Mouse (Mus musculus) monocyte, adult 5-6 weeks (primary cell): ENCODE data around the gene Srgap2. TPM values are rescaled to one million over a fixed set of nuclear protein-coding genes. Genes with fewer than 3 reads are reported as not detected.

Experiments
- ATAC-seq: fragments of 153-309, 156-312 bp; replicated peaks from 2 replicates; pipeline ENCODE4 v1.8.0; 2017; ENCODE audit warnings: mild to moderate bottlenecking; ENCODE audit not compliant: low TSS enrichment, insufficient number of reproducible peaks, severe bottlenecking, poor library complexity, low FRiP score
- total RNA-seq: library from RNA; stranded (forward); fragments of 200-1000, 200-491, 200-594 nt; gene quantifications from 3 replicates; pipeline ENCODE4 v1.2.3, GENCODE M21; 2017

Gene Srgap2
- total RNA-seq, 1 experiment from 2014 or later = 13.8 TPM

GRCm38 (mm10) chr1:131278606-131279455, 248.3 kb downstream of the Srgap2 start:
- ATAC-seq = no peak

DNA sequence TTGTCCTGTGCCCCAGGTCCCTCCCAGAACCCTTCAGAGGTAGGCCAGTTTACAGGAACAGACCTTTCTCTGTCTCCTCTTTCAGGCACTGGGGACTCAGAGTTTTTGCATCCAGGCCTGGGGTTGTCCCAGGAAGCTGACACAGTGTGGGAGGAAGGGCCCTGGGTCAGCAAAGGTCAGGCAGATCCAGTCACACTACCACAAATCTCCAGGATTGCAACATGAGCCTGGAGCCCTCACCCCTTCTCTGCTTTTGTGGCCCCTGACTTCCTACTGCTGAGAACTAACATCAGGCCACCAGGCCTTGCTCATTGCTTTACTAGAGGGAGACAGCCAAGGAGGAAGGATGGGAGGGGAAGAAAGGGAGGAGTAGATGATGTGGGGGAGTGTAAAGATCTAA, 250.3 kb downstream of the Srgap2 start:
- peak; percentile 57 for ATAC-seq

DNA sequence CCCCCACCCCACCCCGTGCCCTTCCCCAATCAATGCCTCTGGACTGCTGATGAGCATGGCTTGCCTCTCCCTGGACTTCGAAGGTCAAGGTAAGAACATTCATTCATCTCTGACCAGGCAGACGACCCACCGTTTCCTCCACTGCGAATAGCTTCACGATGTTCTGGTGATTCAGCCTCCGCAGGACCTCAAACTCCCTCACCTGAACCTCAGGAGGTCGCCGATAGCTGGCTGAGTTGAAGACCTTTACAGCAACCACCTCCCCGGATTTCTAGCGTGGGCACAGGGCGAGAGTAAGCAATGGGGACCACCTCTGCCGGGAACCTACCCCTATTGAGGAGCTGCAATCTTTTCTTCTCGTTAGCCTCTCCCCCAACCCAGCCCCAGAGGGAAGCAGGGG, 251.6 kb downstream of the Srgap2 start:
- ATAC-seq = no peak

- ATAC-seq = no peak
Observed at GRCm38 (mm10) chr1:131274725-131275539, 252.2 kb downstream of the Srgap2 start.

DNA sequence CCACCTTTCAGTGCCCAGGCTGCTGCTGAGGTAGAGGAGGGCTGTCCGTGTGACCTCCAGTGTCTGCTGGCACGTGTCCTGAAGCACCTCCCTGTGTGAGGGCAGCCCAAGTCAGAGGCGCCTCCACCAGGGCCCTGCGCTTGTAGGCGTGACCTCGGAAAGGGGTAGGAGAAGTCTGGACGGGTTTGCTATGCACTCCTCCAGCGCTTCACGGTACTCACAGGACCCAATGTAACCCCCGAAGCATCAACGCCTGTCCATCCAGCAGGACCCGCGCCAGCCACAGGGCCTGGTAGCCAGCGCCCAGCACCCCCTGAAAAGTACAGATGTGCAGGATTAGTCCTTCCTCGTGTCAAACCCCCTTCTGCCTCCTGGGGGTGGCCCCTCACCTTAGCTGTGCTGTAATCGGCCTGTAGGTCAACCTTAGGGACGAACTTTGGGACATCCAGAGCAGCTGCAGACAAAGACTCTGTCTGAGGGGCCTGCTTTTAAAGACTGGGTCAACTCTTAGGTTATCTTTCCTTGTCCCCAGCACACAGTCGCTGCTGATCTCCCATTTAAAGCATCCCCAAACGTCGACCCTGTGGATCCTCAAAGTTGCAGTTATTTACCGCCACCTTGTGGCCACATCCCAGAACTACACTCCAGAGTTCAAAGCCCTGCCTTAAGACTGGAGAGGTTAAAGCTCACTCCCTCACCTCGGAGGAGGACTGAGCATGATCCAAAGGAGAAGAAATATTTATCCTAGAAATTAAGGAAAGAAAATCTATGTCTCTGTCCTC, 257.2 kb downstream of the Srgap2 start:
- ATAC-seq = peak; percentile 74

DNA sequence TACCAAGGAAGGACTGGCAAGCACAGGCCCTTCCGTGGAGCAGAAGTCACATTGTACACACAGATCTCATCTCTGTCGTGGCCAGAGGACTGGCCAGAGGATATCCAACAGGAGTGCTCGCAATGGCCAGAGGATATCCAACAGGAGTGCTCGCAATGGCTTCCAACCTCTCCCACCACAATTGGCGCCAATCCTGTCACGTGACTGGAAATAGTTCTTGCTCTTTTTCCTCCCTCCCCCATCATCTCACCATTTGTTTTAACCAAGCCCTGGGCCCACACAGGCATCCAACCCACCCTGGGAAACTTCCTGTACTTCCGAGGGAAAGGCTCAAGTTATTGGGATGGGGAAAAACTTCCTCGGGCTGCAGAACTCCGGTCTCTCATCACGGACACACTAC, 258.4 kb downstream of the Srgap2 start:
- ATAC-seq = no peak

GRCm38 (mm10) chr1:131263905-131264304, 263.2 kb downstream of the Srgap2 start:
- no peak for ATAC-seq

GRCm38 (mm10) chr1:131260309-131260656, 266.9 kb downstream of the Srgap2 start:
- 0 out of 2 replicates have a peak, but pooled peaks have one; percentile 52 for ATAC-seq

- no peak for ATAC-seq
Observed at GRCm38 (mm10) chr1:131259632-131260308, 267.4 kb downstream of the Srgap2 start.

- no peak for ATAC-seq
Observed at GRCm38 (mm10) chr1:131257288-131257687, 269.9 kb downstream of the Srgap2 start.

DNA sequence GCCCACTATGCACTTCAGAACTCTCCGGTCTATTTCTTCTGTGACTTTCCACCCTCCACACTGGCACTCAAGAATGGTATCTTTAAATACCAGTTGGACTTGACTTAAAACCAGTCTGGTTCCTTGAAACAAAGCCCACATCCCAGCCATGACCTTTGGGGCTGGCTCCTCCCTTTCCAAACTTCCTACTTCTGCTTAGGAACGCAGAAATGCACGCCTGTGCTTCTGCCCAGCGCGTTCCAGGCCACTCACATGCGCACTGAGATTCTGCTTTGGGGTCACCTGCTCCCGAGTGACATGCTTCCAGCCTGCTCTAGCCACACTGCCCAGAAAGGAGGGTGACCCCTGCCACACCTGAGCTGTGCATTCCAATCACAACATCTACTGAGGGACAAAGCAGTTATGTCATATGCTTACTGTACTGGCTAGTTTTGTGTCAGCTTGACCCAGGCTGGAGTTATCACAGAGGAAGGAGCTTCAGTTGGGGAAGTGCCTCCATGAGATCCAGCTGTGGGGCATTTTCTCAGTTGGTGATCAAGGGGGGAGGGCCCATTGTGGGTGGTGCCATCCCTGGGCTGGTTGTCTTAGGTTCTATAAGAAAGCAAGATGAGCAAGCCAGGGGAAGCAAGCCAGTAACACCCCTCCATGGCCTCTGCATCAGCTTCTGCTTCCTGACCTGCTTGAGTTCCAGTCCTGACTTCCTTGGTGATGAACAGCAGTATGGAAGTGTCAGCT, 274.5 kb downstream of the Srgap2 start:
- ATAC-seq = peak; percentile 52

DNA sequence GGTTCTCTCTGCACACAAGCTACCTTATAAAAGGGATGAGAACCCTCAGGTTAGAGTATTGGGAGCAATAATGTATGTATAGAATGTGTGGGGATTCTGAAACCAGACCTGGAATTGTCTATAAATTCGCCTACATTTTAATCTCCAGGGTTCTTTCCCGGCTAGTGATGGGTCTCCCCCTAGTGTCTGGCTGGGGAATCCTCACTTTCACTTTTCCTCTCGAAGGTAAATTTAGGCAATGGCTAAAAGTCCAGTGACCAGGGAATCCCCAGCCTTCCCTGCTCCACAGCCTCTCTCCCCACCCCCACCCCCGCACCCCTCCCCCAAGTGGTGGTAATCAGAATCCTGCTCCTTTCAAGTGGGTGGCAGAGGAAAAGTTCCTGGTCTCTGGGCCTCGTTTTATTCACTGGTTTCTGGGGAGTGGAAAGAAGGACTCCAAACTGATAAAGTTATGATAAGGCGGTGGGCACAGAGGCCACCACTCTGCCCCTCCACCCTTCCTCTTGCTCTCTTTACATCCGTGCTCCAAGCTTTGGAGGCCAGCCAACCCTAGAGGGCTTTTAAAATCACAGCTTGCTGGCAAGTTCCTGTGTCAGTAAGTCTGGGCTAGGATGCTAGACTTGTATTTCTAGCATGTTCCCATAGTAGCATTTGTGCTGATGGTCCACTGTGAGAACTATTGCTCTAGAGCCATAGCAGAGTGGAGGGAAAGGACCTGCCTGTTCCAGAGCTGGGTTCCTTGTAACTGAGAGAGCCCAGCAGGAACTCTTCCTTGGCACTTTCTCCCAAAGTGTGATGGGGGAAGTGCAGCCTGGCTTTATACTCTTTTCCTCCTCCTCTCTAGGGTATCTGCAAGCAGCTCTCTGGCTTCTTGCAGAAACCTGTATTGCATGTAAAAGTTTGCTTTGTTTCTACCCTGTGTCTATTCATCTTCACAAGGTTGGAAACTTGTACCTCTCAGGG, 280.4 kb downstream of the Srgap2 start:
- no peak for ATAC-seq

DNA sequence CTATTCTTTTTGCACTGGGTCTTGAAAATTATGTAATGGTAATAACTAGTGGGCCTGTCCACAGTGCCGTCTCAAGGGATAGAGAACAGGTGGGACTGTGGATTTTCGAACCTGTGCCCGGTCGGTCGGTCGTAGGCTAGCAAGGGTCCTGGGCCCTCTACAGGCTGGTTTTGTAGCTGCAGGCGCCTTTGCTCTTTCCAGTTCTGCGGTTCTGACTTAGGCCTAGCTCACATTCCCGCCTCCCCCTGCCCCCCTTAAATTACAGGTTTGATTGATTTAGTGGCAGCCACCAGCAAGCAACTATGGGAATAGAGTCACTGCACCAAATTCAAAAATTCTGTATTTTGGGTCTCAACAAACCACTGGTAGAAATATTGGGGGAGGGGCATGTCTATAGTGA, 281.2 kb downstream of the Srgap2 start:
- peak; percentile 34; the same call in 1 of the 2 replicates for ATAC-seq

DNA sequence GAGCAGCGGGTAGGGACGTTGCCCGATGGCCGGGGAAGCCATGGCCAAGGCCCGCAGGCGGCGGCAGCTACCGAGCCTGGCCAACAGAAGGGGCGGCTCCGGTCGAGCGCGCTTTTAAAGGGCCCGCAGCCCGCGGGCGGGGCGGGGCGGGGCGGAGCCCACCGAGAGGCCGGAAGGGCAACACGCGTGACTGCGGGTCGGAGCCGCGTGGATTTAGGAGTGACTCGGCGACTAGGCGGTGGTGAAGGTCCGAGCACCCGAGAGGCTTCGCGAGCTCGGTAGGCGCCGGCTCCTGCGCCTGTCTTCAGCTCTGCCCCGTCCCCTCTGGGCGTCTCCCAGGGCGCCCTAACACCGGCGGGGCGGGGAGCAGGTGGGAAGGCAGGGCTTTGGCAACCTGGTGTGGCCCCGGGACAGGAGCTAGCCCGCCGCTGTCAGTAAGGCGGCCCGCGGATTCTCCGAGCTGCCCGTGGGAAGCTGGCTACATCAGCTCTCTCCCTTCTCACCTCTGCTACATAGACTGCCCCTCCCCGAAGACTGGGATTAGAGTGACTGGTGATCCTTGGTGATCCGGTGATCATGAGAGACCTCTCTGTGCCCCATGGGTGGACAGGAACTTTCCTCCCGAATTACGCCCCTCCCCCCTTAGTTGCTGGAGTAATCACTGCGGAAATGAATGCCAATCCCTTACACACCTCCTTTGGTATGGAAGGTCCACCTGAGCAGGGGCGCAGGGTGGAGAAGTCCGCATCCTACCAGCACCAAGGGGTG, 281.9 kb downstream of the Srgap2 start, which contains the start of gene Rassf5:
Gene Rassf5 (minus strand): TSS at position 170 of the 768 bp plus-strand sequence.
- peak; percentile 23; the same call in 1 of the 2 replicates for ATAC-seq

DNA sequence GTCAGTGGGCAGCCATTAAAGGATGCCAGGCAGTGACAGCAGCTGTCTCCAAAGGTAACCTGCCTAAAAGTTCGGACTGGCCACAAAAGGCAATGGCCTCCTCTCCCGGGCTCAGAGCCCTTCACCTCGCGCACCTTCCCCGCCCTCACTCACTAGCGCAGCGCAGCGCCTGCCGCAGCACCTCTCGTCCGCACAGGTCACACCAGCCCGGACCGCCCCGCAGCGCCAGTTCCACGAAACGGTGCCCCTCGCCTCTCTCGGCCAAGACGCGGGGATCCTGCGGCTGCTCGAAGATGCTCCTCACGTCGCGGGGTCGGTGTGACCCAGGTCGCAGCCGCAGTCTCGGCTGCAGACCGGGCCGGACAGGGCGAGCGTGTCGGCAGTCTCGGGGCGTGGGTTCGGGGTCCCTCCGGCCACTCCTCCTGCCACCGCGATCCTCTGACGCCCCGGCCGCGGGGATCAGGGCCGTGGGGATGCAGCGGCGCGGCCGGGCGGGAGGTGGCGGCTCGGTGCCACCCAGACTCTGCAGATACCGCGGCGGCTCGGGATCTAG, 282.5 kb downstream of the Srgap2 start:
- ATAC-seq = no peak

- ATAC-seq = no peak
Observed at GRCm38 (mm10) chr1:131242956-131243355, 284.2 kb downstream of the Srgap2 start.
